Mouse (Mus musculus) lung, embryonic 16.5 days (tissue): ENCODE data around the gene Zfp316. TPM values are rescaled to one million over a fixed set of nuclear protein-coding genes. Genes with fewer than 3 reads are reported as not detected.

Source experiments
- ATAC-seq: fragments of 200-750 bp; cut with Nextera tagmentation; 2 replicates; pipeline ENCODE4 v1.8.0; 2017; ENCODE audit warnings: low read depth, mild to moderate bottlenecking, moderate library complexity
- H3K27ac ChIP-seq: fragments of 300-500 bp; sonication (generic); 2 replicates; pipeline ENCODE4 v1.5.1; 2014; ENCODE audit warnings: mild to moderate bottlenecking, control low read depth, low read length
- H3K27me3 ChIP-seq: fragments of 300-500 bp; sonication (generic); 2 replicates; pipeline ENCODE4 v1.6.1; 2014; ENCODE audit warnings: low read depth, low read length, mixed read lengths; ENCODE audit not compliant: control insufficient read depth, insufficient read depth
- H3K36me3 ChIP-seq: fragments of 300-500 bp; sonication (generic); 2 replicates; pipeline ENCODE4 v1.6.1; 2014; ENCODE audit warnings: low read length; ENCODE audit not compliant: control insufficient read depth, insufficient read depth
- H3K4me1 ChIP-seq: fragments of 300-500 bp; sonication (generic); replicated peaks from 2 replicates; pipeline ENCODE4 v1.6.1; 2014; ENCODE audit warnings: low read length, mixed read lengths; ENCODE audit not compliant: control insufficient read depth, insufficient read depth
- H3K4me2 ChIP-seq: fragments of 300-500 bp; sonication (generic); 2 replicates; pipeline ENCODE4 v1.6.1; 2014; ENCODE audit warnings: low read depth, low read length, control low read depth
- H3K4me3 ChIP-seq: fragments of 300-500 bp; sonication (generic); 2 replicates; pipeline ENCODE4 v1.5.1; 2014; ENCODE audit warnings: mild to moderate bottlenecking, low read length, control low read depth
- H3K9ac ChIP-seq: fragments of 300-500 bp; sonication (generic); 2 replicates; pipeline ENCODE4 v1.6.1; 2014; ENCODE audit warnings: low read length, control low read depth
- H3K9me3 ChIP-seq: fragments of 300-500 bp; sonication (generic); 2 replicates; pipeline ENCODE4 v1.6.1; 2016; ENCODE audit warnings: low read length; ENCODE audit not compliant: control insufficient read depth
- WGBS: fragments of 180-500 bp; shearing (Covaris S2); extraction: QIAGEN DNeasy Blood & Tissue Kit; methylation state at CpG from one replicate; pipeline ENCODE4 v1.1.7; 2014; 5-methylcytosine and 5-hydroxymethylcytosine counted together
- polyA plus RNA-seq: library from polyadenylated mRNA; unstranded; fragments of >200 nt; fragmentation: Nextera tagmentation; extraction: Ambion mirVana; gene quantifications from 2 replicates; pipeline ENCODE4 v1.2.1, GENCODE M21; 2015

Zfp316 gene
- polyA plus RNA-seq, 1 experiment from 2014 or later = 1.2 TPM

- no peak overlapping the region for H3K9ac ChIP-seq
- WGBS = 64% methylated on average over 9 of the region's 9 CpGs
- no peaks in the 10 kb centered on the region for H3K36me3 ChIP-seq
- no peak overlapping the region for H3K4me2 ChIP-seq
- peaks cover 73% of the 10 kb centered on the region for H3K27me3 ChIP-seq
- no peak overlapping the region for H3K4me3 ChIP-seq
- no peak for ATAC-seq
- no peaks in the 10 kb centered on the region for H3K9me3 ChIP-seq
- peaks cover 13% of the 10 kb centered on the region for H3K4me1 ChIP-seq
- H3K27ac ChIP-seq = no peak overlapping the region
Observed at GRCm38 (mm10) chr5:143289299-143289698, 19.5 kb upstream of the Zfp316 start.

GRCm38 (mm10) chr5:143288378-143288911, 18.6 kb upstream of the Zfp316 start:
- peak overlapping the region; percentile 36 for H3K4me3 ChIP-seq
- H3K27me3 ChIP-seq = peaks cover 65% of the 10 kb centered on the region
- H3K9me3 ChIP-seq = no peaks in the 10 kb centered on the region
- no peak overlapping the region for H3K27ac ChIP-seq
- H3K4me1 ChIP-seq = peaks cover 12% of the 10 kb centered on the region
- H3K9ac ChIP-seq = peak overlapping the region; percentile 7; the same call in 1 of the 2 replicates
- peak overlapping the region; percentile 51; the same call in 1 of the 2 replicates for H3K4me2 ChIP-seq
- 6% methylated on average over 9 of the region's 9 CpGs for WGBS
- ATAC-seq = no peak
- H3K36me3 ChIP-seq = no peaks in the 10 kb centered on the region

DNA sequence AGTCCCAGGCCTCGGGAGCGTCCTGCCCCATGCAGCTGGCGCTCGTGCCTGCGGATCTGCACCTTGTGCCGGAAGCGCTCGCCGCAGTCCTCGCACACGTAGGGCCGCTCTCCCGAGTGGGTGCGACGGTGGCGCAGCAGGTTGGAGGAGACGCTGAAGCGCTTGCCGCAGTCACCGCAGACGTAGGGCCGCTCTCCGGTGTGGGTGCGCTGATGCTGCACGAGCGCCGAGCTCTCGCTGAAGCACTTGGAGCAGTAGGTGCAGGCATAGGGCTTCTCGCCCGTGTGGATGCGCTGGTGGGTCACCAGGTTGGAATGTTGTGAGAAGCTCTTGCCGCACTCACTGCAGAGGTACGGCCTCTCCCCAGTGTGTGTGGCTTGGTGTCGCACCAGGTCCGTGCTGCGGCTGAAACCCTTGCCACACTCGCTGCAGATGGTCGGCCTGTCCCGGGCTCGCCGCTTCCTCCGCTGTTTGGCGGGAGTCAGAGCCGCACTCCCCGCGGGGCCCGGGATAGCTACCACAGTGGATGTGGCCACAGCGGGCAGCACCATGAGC, 18.0 kb upstream of the Zfp316 start:
- peaks cover 6% of the 10 kb centered on the region; the same call in 1 of the 2 replicates for H3K4me1 ChIP-seq
- H3K36me3 ChIP-seq = no peaks in the 10 kb centered on the region
- H3K4me3 ChIP-seq = peak overlapping the region; percentile 36
- no peak overlapping the region for H3K27ac ChIP-seq
- H3K27me3 ChIP-seq = peaks cover 59% of the 10 kb centered on the region
- peak overlapping the region; percentile 51 for H3K4me2 ChIP-seq
- 2% methylated on average over 48 of the region's 48 CpGs for WGBS
- peak overlapping the region; percentile 7; the same call in 1 of the 2 replicates for H3K9ac ChIP-seq
- peak; percentile 34 for ATAC-seq
- H3K9me3 ChIP-seq = no peaks in the 10 kb centered on the region

- no peaks in the 10 kb centered on the region for H3K9me3 ChIP-seq
- no peak overlapping the region for H3K9ac ChIP-seq
- peaks cover 5% of the 10 kb centered on the region; the same call in 1 of the 2 replicates for H3K4me1 ChIP-seq
- H3K4me2 ChIP-seq = no peak overlapping the region
- ATAC-seq = no peak
- H3K27ac ChIP-seq = no peak overlapping the region
- 32% methylated on average over 6 of the region's 6 CpGs for WGBS
- peaks cover 53% of the 10 kb centered on the region for H3K27me3 ChIP-seq
- H3K36me3 ChIP-seq = no peaks in the 10 kb centered on the region
- no peak overlapping the region for H3K4me3 ChIP-seq
Observed at GRCm38 (mm10) chr5:143284762-143285161, 14.9 kb upstream of the Zfp316 start.

- H3K27ac ChIP-seq = no peak overlapping the region
- 36% methylated on average over 10 of the region's 10 CpGs for WGBS
- no peaks in the 10 kb centered on the region for H3K9me3 ChIP-seq
- H3K27me3 ChIP-seq = peaks cover 30% of the 10 kb centered on the region
- no peaks in the 10 kb centered on the region for H3K36me3 ChIP-seq
- H3K4me2 ChIP-seq = no peak overlapping the region
- H3K4me3 ChIP-seq = no peak overlapping the region
- no peaks in the 10 kb centered on the region for H3K4me1 ChIP-seq
- ATAC-seq = no peak
- H3K9ac ChIP-seq = no peak overlapping the region
Observed at GRCm38 (mm10) chr5:143279247-143279646, 9.4 kb upstream of the Zfp316 start.

GRCm38 (mm10) chr5:143275761-143276160, 5.9 kb upstream of the Zfp316 start:
- Histone ChIP-seq H3K4me2 (no peak overlapping the region), H3K9me3 (no peaks in the 10 kb centered on the region), H3K36me3 (no peaks in the 10 kb centered on the region), H3K9ac (no peak overlapping the region), H3K4me3 (no peak overlapping the region), H3K27me3 (peaks cover 20% of the 10 kb centered on the region), H3K27ac (no peak overlapping the region), H3K4me1 (peaks cover under 1% of the 10 kb centered on the region; the same call in 1 of the 2 replicates)
- ATAC-seq = no peak
- 39% methylated on average over 5 of the region's 5 CpGs for WGBS

- Histone ChIP-seq H3K4me1 (peaks cover 11% of the 10 kb centered on the region), H3K4me2 (no peak overlapping the region), H3K9me3 (no peaks in the 10 kb centered on the region), H3K36me3 (no peaks in the 10 kb centered on the region), H3K27ac (no peak overlapping the region), H3K27me3 (peaks cover 8% of the 10 kb centered on the region; the same call in 1 of the 2 replicates), H3K9ac (no peak overlapping the region), H3K4me3 (no peak overlapping the region)
- ATAC-seq = no peak
- WGBS = 85% methylated on average over 16 of the region's 16 CpGs
Observed at GRCm38 (mm10) chr5:143272540-143273330, 2.9 kb upstream of the Zfp316 start.

DNA sequence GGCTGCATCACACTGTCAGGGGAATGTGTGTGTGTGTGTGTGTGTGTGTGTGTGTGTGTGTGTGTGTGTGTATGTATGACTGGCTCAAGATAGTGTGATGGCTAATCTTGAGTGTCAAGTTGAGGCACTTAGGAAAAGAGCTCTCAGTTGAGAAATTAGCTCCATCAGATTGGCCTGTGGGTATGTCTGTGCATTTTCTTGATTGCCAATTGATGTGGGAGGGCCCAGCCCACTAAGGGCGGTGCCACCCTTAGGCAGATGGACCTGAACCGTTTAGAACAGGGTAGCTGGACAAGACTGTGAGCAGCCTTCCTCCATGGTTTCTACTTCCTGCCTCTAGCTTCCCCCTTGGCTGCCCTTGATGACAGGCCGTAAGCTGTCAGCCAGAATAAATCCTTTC, 2.3 kb upstream of the Zfp316 start:
- H3K4me3 ChIP-seq = no peak overlapping the region
- H3K9ac ChIP-seq = no peak overlapping the region
- no peak overlapping the region for H3K27ac ChIP-seq
- H3K36me3 ChIP-seq = no peaks in the 10 kb centered on the region
- H3K4me1 ChIP-seq = peaks cover 11% of the 10 kb centered on the region
- no peak overlapping the region for H3K4me2 ChIP-seq
- H3K27me3 ChIP-seq = peaks cover 3% of the 10 kb centered on the region; the same call in 1 of the 2 replicates
- H3K9me3 ChIP-seq = no peaks in the 10 kb centered on the region
- WGBS = 73% methylated on average over 3 of the region's 3 CpGs
- no peak for ATAC-seq

- no peak for ATAC-seq
- no peaks in the 10 kb centered on the region for H3K9me3 ChIP-seq
Observed at GRCm38 (mm10) chr5:143271642-143272041, 1.8 kb upstream of the Zfp316 start.

More at GRCm38 (mm10) chr5:143271642-143272041, 1.8 kb upstream of the Zfp316 start:
- Histone ChIP-seq H3K9ac (no peak overlapping the region), H3K4me2 (no peak overlapping the region), H3K4me1 (peaks cover 11% of the 10 kb centered on the region), H3K4me3 (no peak overlapping the region), H3K27me3 (peaks cover 3% of the 10 kb centered on the region; the same call in 1 of the 2 replicates), H3K36me3 (no peaks in the 10 kb centered on the region), H3K27ac (no peak overlapping the region)
- 81% methylated on average over 6 of the region's 6 CpGs for WGBS
